Mouse (Mus musculus): ENCODE data around the gene Nav1.

GRCm38 (mm10) chr1:135460521-135460920 is 146.6 kb downstream of the Nav1 start:
- no peak for TF ChIP-seq CTCF (IDR thresholded peaks at IDR 0.05; ENCODE audit: low read depth, low read length)
- TF ChIP-seq POLR2A (IDR thresholded peaks at IDR 0.05; ENCODE audit: extremely low read depth, insufficient read depth, low read length), result no peak

Measured in liver, adult 2 months (tissue).